Mouse (Mus musculus) CD4-positive naive resting alpha-beta T cell, adult 76 days (primary cell): Measurements from ENCODE around the gene Il17c. TPM values are rescaled to one million over a fixed set of nuclear protein-coding genes. Genes with fewer than 3 reads are reported as not detected.

Experiments
- total RNA-seq: library from RNA; stranded (reverse); gene quantifications from one replicate; pipeline ENCODE4 v1.2.4, GENCODE M21; 2023

The Il17c gene
- total RNA-seq, result not detected

GRCm38 (mm10) chr8:122421376-122422070 is at the start of gene Il17c:
Il17c (plus strand) TSS chr8:122422020.

DNA sequence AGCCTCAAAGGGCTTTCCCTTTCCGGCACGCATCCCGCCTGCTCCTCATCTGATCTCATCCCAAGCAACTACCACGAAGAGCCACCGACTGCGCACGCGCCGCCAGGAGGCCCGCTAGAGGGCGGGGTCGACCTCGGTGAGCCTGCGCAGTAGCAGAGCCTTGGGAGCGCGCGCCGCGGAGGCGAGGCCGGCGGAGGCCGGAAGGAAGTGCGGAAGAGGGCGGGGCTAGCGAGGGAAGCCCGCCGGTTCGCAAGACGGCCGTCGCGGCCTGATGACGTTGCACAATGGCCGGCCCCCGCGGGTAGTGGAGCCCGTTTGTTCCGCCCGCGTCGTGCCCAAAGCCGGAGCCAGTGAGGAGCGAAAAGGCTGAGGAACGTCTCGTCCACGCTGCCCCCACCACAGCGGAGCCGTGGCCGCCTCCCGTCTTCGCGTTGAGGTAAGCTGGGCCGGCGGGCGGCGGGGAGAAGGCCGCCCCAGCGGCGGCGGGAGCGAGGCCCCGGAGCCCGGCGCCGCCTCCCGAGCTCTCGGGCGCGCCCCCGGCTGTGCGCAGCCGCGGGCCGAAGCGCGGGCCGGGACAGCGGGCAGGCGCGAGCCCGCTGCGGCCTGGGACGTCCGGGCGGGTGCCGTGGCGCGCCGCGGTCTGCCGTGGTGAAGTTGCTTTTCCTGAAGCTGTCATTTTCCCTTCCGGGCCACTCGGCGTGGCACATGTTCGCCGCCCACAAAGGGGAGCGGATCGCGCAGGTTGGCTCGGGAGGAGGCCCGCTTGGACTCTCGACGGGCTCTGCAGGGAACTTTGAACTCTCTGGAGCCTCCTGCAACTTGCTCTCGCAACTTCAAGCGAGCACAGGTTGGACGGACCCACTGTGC is 45.2 kb upstream of the Il17c start, which contains the start of gene Zc3h18:
Zc3h18 (plus strand) TSS at position 245 of the 867 bp plus-strand sequence.

GRCm38 (mm10) chr8:122432443-122433268 is 10.8 kb downstream of the Il17c start, which contains the start of gene Cyba:
Cyba (minus strand) TSS chr8:122432930.

GRCm38 (mm10) chr8:122443262-122444006 is 21.6 kb downstream of the Il17c start, which contains the start of gene Mvd:
Mvd (minus strand) TSS chr8:122443422.

GRCm38 (mm10) chr8:122460524-122461472 is 39.0 kb downstream of the Il17c start, which contains the start of gene Snai3:
Snai3 (minus strand) TSS chr8:122460733.

Other genes with a start within 250 kb of the Il17c start
- gene Zfpm1, start 139.9 kb upstream of the Il17c start, total RNA-seq, result 57.1 TPM
- not detected for gene Trhr2, start 61.3 kb upstream of the Il17c start, total RNA-seq
- 102 TPM for gene Zc3h18, start 45.4 kb upstream of the Il17c start, total RNA-seq
- gene Cyba, start 10.9 kb downstream of the Il17c start, total RNA-seq, result 143 TPM
- gene Mvd, start 21.4 kb downstream of the Il17c start, total RNA-seq, result 9.9 TPM
- 1.3 TPM for gene Snai3, start 38.7 kb downstream of the Il17c start, total RNA-seq
- 67.6 TPM for gene Rnf166, start 54.0 kb downstream of the Il17c start, total RNA-seq
- gene Ctu2, start 54.1 kb downstream of the Il17c start, total RNA-seq, result 57.6 TPM
- gene Piezo1, start 129.3 kb downstream of the Il17c start, total RNA-seq, result 48.5 TPM
- 75.8 TPM for gene Cdt1, start 146.0 kb downstream of the Il17c start, total RNA-seq
- gene Aprt, start 154.9 kb downstream of the Il17c start, total RNA-seq, result 75.6 TPM
- 7.9 TPM for gene Galns, start 189.4 kb downstream of the Il17c start, total RNA-seq
- 34.8 TPM for gene Trappc2l, start 189.6 kb downstream of the Il17c start, total RNA-seq
- not detected for gene Pabpn1l, start 200.7 kb downstream of the Il17c start, total RNA-seq